Mouse (Mus musculus) forebrain, embryonic 16.5 days (tissue): ENCODE results near the gene Taf1c. TPM values are rescaled to one million over a fixed set of nuclear protein-coding genes. Genes with fewer than 3 reads are reported as not detected.

Source experiments
- ATAC-seq: fragments of 200-750 bp; cut with Nextera tagmentation; 2 replicates; pipeline ENCODE4 v1.8.0; 2017; ENCODE audit warnings: mild to moderate bottlenecking, moderate library complexity
- H3K27ac ChIP-seq: fragments of 300-500 bp; sonication (generic); 2 replicates; pipeline ENCODE4 v1.5.1; 2014; ENCODE audit warnings: low read length, control low read depth
- H3K27me3 ChIP-seq: fragments of 300-500 bp; sonication (generic); replicated peaks from 2 replicates; pipeline ENCODE4 v1.6.1; 2014; ENCODE audit warnings: low read length; ENCODE audit not compliant: control insufficient read depth, insufficient read depth
- H3K36me3 ChIP-seq: fragments of 300-500 bp; sonication (generic); 2 replicates; pipeline ENCODE4 v1.6.1; 2014; ENCODE audit not compliant: control insufficient read depth, insufficient read depth
- H3K4me1 ChIP-seq: fragments of 300-500 bp; sonication (generic); replicated peaks from 2 replicates; pipeline ENCODE4 v1.6.1; 2014; ENCODE audit warnings: low read length; ENCODE audit not compliant: control insufficient read depth, insufficient read depth
- H3K4me2 ChIP-seq: fragments of 300-500 bp; sonication (generic); 2 replicates; pipeline ENCODE4 v1.6.1; 2014; ENCODE audit warnings: mild to moderate bottlenecking, low read length, control low read depth
- H3K4me3 ChIP-seq: fragments of 300-500 bp; sonication (generic); replicated peaks from 2 replicates; pipeline ENCODE4 v1.5.1; 2014; ENCODE audit warnings: mild to moderate bottlenecking, low read length, control low read depth
- H3K9ac ChIP-seq: fragments of 300-500 bp; sonication (generic); replicated peaks from 2 replicates; pipeline ENCODE4 v1.6.1; 2014; ENCODE audit warnings: low read depth, low read length, control low read depth
- H3K9me3 ChIP-seq: fragments of 300-500 bp; sonication (generic); 2 replicates; pipeline ENCODE4 v1.6.1; 2016; ENCODE audit warnings: low read length; ENCODE audit not compliant: control insufficient read depth
- WGBS: fragments of 180-500 bp; shearing (Covaris S2); extraction: QIAGEN DNeasy Blood & Tissue Kit; methylation state at CpG from one replicate; pipeline ENCODE4 v1.1.7; 2014; 5-methylcytosine and 5-hydroxymethylcytosine counted together
- polyA plus RNA-seq: library from polyadenylated mRNA; unstranded; fragments of >200 nt; fragmentation: Nextera tagmentation; extraction: Ambion mirVana; gene quantifications from 2 replicates; pipeline ENCODE4 v1.2.1, GENCODE M21; 2015

Gene Taf1c
- 19.3 and 19.4 TPM in 2 replicates for polyA plus RNA-seq

- peak within 1 kb of the TSS; percentile 82 for H3K9ac ChIP-seq
- H3K4me3 ChIP-seq: peak within 1 kb of the TSS; percentile 81
- under 1% methylated on average over 23 of the region's 23 CpGs for WGBS
- no peaks in the 10 kb centered on the region for H3K27me3 ChIP-seq
- H3K4me2 ChIP-seq: peak within 1 kb of the TSS; percentile 89
- H3K9me3 ChIP-seq: no peaks in the 10 kb centered on the region
- peaks cover 19% of the 10 kb centered on the region; the same call in 1 of the 2 replicates for H3K36me3 ChIP-seq
- H3K27ac ChIP-seq: peak within 1 kb of the TSS; percentile 30; the same call in 1 of the 2 replicates
- peak; percentile 91 for ATAC-seq
- peaks cover 11% of the 10 kb centered on the region for H3K4me1 ChIP-seq
Measured at GRCm38 (mm10) chr8:119604996-119605395, at the start of gene Taf1c. TSS of gene Taf1c (minus strand) at chr8:119605222.

DNA sequence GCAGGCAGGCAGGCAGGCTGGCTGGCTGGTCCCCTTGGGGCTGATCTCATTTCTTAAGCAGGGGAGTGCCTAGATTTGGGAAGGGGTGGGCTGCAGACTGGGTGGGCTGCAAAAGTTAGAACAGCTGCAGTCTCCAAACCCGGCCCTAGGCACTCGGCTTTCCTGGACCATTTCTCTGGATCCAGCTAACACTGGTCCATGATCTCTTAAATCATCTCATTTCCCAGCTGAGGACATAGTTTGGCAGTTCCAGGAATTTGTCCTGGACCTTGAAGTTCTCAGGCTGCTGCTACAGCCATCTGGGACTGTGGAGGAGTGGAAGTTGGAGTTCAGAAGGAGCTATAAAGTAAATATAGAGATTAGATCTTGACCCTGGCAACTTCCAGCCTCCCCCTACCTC, 46.3 kb upstream of the Taf1c start:
- Histone ChIP-seq H3K4me3 (no peak overlapping the region), H3K9me3 (no peaks in the 10 kb centered on the region; the same call in 1 of the 2 replicates)
- 74% methylated on average over 2 of the region's 2 CpGs for WGBS

DNA sequence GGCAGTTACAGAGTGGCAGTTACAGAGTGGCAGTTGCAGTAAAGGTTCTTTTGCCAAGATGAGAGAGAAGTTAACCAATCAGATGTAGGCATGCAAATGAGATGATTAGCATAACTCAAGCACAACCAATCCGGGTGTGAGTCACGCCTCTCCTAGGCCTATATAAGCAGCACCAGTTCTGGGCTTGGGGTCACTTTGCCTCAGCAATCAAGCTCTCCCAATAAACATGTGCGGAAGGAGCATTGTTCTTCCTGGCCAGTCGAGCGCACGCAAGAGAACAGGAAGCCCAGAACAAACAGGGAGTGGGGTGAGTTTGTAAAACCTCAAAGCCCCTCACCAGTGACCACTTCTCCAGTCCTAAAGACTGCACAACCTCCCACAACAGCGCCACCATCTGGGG, 41.8 kb upstream of the Taf1c start:
- WGBS: 82% methylated on average over 7 of the region's 7 CpGs
- no peaks in the 10 kb centered on the region; the same call in 1 of the 2 replicates for H3K9me3 ChIP-seq
- H3K4me3 ChIP-seq: no peak overlapping the region
- H3K4me1 ChIP-seq: no peaks in the 10 kb centered on the region
- no peaks in the 10 kb centered on the region for H3K27me3 ChIP-seq
- H3K27ac ChIP-seq: no peak overlapping the region
- H3K4me2 ChIP-seq: no peak overlapping the region
- no peak for ATAC-seq
- no peak overlapping the region for H3K9ac ChIP-seq
- H3K36me3 ChIP-seq: no peaks in the 10 kb centered on the region

More for the DNA sequence above, 46.3 kb upstream of the Taf1c start:
- Histone ChIP-seq H3K27me3 (no peaks in the 10 kb centered on the region), H3K9ac (no peak overlapping the region), H3K27ac (no peak overlapping the region), H3K4me1 (no peaks in the 10 kb centered on the region), H3K4me2 (no peak overlapping the region), H3K36me3 (no peaks in the 10 kb centered on the region)
- no peak for ATAC-seq

GRCm38 (mm10) chr8:119646197-119646596, 41.2 kb upstream of the Taf1c start:
- Histone ChIP-seq H3K4me2 (no peak overlapping the region), H3K27me3 (no peaks in the 10 kb centered on the region), H3K4me3 (no peak overlapping the region), H3K9me3 (no peaks in the 10 kb centered on the region; the same call in 1 of the 2 replicates), H3K27ac (no peak overlapping the region), H3K36me3 (no peaks in the 10 kb centered on the region), H3K4me1 (no peaks in the 10 kb centered on the region), H3K9ac (no peak overlapping the region)
- WGBS: 78% methylated on average over 3 of the region's 3 CpGs
- no peak for ATAC-seq

DNA sequence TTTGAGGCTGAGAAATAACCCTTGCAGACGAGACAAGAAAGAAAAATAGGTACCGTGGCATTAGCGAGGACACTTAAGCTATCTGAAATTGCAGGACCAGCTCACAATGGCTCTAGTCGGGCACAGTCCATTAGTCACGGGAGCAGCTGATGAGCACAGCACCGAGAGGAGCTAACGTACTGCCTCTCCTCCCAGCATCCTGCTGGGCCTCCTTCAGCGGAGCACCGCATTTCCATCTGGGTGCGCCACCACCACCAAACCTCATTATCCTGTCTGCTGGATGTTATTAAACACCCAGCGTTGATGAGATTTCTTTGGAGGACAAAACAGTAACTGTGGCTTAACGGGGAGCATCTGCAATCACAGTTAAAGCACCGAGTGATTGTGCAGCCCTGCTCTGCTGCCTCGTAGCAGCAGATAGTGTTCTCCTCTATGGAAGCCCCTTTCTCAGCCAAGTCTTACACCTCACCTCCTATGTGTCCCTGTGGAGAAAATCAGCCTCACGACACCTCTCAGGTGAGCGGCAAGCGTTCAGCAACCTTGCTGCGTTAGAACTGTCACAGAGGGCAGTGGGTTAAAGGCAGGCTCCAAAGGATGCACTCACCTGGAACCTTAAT, 40.1 kb upstream of the Taf1c start:
- Histone ChIP-seq H3K9me3 (no peaks in the 10 kb centered on the region; the same call in 1 of the 2 replicates), H3K4me2 (no peak overlapping the region), H3K4me1 (no peaks in the 10 kb centered on the region), H3K4me3 (no peak overlapping the region), H3K27me3 (no peaks in the 10 kb centered on the region), H3K27ac (no peak overlapping the region), H3K9ac (no peak overlapping the region), H3K36me3 (no peaks in the 10 kb centered on the region)
- WGBS: 54% methylated on average over 18 of the region's 18 CpGs
- ATAC-seq: no peak

- Histone ChIP-seq H3K4me3 (no peak overlapping the region), H3K4me1 (no peaks in the 10 kb centered on the region), H3K27me3 (no peaks in the 10 kb centered on the region), H3K36me3 (no peaks in the 10 kb centered on the region), H3K9me3 (no peaks in the 10 kb centered on the region; the same call in 1 of the 2 replicates), H3K27ac (no peak overlapping the region), H3K9ac (no peak overlapping the region), H3K4me2 (no peak overlapping the region)
- 67% methylated on average over 17 of the region's 17 CpGs for WGBS
- no peak for ATAC-seq
Measured at GRCm38 (mm10) chr8:119644429-119644960, 39.5 kb upstream of the Taf1c start.

DNA sequence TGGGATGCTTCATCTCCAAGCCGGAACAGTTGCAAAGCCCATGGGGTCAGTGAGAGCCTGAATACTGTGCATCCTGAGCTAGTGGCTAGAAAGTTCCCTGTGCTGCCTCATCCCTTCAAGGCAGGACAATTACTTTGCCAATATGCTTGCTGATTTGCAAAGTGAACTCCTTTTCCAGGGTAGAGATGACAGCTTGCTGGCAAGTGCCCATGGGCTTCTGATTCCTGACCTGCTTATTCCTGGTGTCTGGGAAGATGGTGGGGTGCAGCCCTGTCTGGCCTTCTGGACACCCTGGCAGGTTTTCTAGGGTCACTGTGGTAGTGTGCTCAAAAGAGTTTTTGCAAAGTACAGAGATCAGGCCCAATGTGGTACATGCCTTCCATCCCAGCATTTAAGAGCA, 37.9 kb upstream of the Taf1c start:
- H3K4me2 ChIP-seq: no peak overlapping the region
- H3K9me3 ChIP-seq: no peaks in the 10 kb centered on the region; the same call in 1 of the 2 replicates
- no peak overlapping the region for H3K27ac ChIP-seq
- no peaks in the 10 kb centered on the region; the same call in 1 of the 2 replicates for H3K4me1 ChIP-seq
- no peak overlapping the region for H3K9ac ChIP-seq
- no peaks in the 10 kb centered on the region for H3K27me3 ChIP-seq
- ATAC-seq: no peak
- no peaks in the 10 kb centered on the region for H3K36me3 ChIP-seq
- 100% methylated on average over 1 of the region's 1 CpGs for WGBS
- H3K4me3 ChIP-seq: no peak overlapping the region

DNA sequence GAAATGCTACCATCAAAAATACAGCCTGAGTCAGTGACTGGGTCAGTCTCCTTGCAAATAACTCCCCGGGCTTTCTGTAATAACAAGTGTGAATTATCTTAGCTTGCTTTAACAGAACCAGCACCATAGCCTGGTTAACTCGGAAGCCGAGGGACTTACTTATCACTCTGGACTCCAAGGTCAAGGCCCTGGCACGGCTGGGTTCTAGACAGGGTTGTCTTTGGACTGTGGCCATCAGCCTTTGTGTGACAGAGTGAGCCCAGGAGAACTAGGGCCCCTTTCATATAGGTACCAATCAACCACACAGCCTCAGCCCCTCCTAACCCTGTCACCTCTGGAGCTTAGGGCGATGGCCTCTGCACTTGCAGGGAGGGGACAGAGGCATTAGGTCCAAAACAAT, 36.0 kb upstream of the Taf1c start:
- Histone ChIP-seq H3K27me3 (no peaks in the 10 kb centered on the region), H3K9me3 (no peaks in the 10 kb centered on the region), H3K4me3 (no peak overlapping the region), H3K4me1 (no peaks in the 10 kb centered on the region; the same call in 1 of the 2 replicates), H3K27ac (no peak overlapping the region), H3K9ac (no peak overlapping the region), H3K36me3 (no peaks in the 10 kb centered on the region), H3K4me2 (no peak overlapping the region)
- ATAC-seq: no peak
- 83% methylated on average over 5 of the region's 5 CpGs for WGBS

- WGBS: 69% methylated on average over 7 of the region's 7 CpGs
- no peaks in the 10 kb centered on the region for H3K27me3 ChIP-seq
- ATAC-seq: no peak
- no peak overlapping the region for H3K4me3 ChIP-seq
- H3K4me2 ChIP-seq: no peak overlapping the region
- no peaks in the 10 kb centered on the region; the same call in 1 of the 2 replicates for H3K4me1 ChIP-seq
- H3K9me3 ChIP-seq: no peaks in the 10 kb centered on the region
- no peak overlapping the region for H3K9ac ChIP-seq
- H3K36me3 ChIP-seq: no peaks in the 10 kb centered on the region
- no peak overlapping the region for H3K27ac ChIP-seq
Measured at GRCm38 (mm10) chr8:119639798-119640197, 34.8 kb upstream of the Taf1c start.
